Mouse (Mus musculus): ENCODE data around the gene Adra2b.

Adra2b gene

GRCm38 (mm10) chr2:127338833-127339232, 24.2 kb upstream of the Adra2b start:
- DNase-seq (ENCODE audit: low read depth, low spot score), result peak; percentile 86

- no peak for DNase-seq (ENCODE audit: low read depth, low spot score)
Observed at GRCm38 (mm10) chr2:127339262-127339661, 23.7 kb upstream of the Adra2b start.

- DNase-seq (ENCODE audit: low read depth, low spot score), result peak; percentile 75
Observed at GRCm38 (mm10) chr2:127341159-127341558, 21.8 kb upstream of the Adra2b start.

GRCm38 (mm10) chr2:127346334-127346733, 16.7 kb upstream of the Adra2b start:
- peak; percentile 44 for DNase-seq (ENCODE audit: low read depth, low spot score)

GRCm38 (mm10) chr2:127347147-127347985, 15.6 kb upstream of the Adra2b start:
- DNase-seq (ENCODE audit: low read depth, low spot score), result no peak

GRCm38 (mm10) chr2:127353881-127354280, 9.1 kb upstream of the Adra2b start:
- DNase-seq (ENCODE audit: low read depth, low spot score), result no peak

- DNase-seq (ENCODE audit: low read depth, low spot score), result no peak
Observed at GRCm38 (mm10) chr2:127363282-127363652, 259 bp downstream of the Adra2b start.

GRCm38 (mm10) chr2:127363696-127364095, 688 bp downstream of the Adra2b start:
- no peak for DNase-seq (ENCODE audit: low read depth, low spot score)

- DNase-seq (ENCODE audit: low read depth, low spot score), result no peak
Observed at GRCm38 (mm10) chr2:127364452-127364851, 1.4 kb downstream of the Adra2b start.

- no peak for DNase-seq (ENCODE audit: low read depth, low spot score)
Observed at GRCm38 (mm10) chr2:127367126-127367820, 4.3 kb downstream of the Adra2b start.

GRCm38 (mm10) chr2:127369703-127370376, 6.8 kb downstream of the Adra2b start:
- DNase-seq (ENCODE audit: low read depth, low spot score), result no peak

- no peak for DNase-seq (ENCODE audit: low read depth, low spot score)
Observed at GRCm38 (mm10) chr2:127370561-127371483, 7.8 kb downstream of the Adra2b start.

- DNase-seq (ENCODE audit: low read depth, low spot score), result no peak
Observed at GRCm38 (mm10) chr2:127371484-127371861, 8.5 kb downstream of the Adra2b start.

- no peak for DNase-seq (ENCODE audit: low read depth, low spot score)
Observed at GRCm38 (mm10) chr2:127372082-127372481, 9.1 kb downstream of the Adra2b start.

- DNase-seq (ENCODE audit: low read depth, low spot score), result no peak
Observed at GRCm38 (mm10) chr2:127374131-127374530, 11.1 kb downstream of the Adra2b start.

GRCm38 (mm10) chr2:127375087-127375486, 12.1 kb downstream of the Adra2b start:
- DNase-seq (ENCODE audit: low read depth, low spot score), result no peak

- DNase-seq (ENCODE audit: low read depth, low spot score), result no peak
Observed at GRCm38 (mm10) chr2:127375759-127376341, 12.8 kb downstream of the Adra2b start.

- no peak for DNase-seq (ENCODE audit: low read depth, low spot score)
Observed at GRCm38 (mm10) chr2:127376423-127377051, 13.5 kb downstream of the Adra2b start.

- no peak for DNase-seq (ENCODE audit: low read depth, low spot score)
Observed at GRCm38 (mm10) chr2:127377942-127378610, 15.1 kb downstream of the Adra2b start.

- no peak for DNase-seq (ENCODE audit: low read depth, low spot score)
Observed at GRCm38 (mm10) chr2:127378611-127378990, 15.6 kb downstream of the Adra2b start.

Data from CD4-positive helper T cell, adult 2 months (primary cell).